Mouse (Mus musculus) left cerebral cortex, postnatal 10 days (tissue): ENCODE data around the gene Itprid2. TPM values are rescaled to one million over a fixed set of nuclear protein-coding genes. Genes with fewer than 3 reads are reported as not detected.

Source experiments
- DNase-seq, 2 experiments: peaks; one replicate each; pipeline ENCODE4 v3.0.0; 2021 to 2022; ENCODE audit warnings: low spot score in 2 of 2, mixed read lengths in 1 of 2; ENCODE audit errors: extremely low spot score in 1 of 2
- intact Hi-C: fragments of 180-260 bp; cut with DNase I; formaldehyde crosslinking; loops from one replicate; pipeline ENCODE4 v1.15.1; 2025
- total RNA-seq, 2 experiments: library from RNA; stranded (reverse); gene quantifications; 2 replicates each; pipeline ENCODE4 v1.2.3; 2021

Itprid2 gene
- total RNA-seq, 2 experiments from 2014 or later = 20.2 to 26.8 TPM

GRCm38 (mm10) chr2:79695939-79696338 lies 60.8 kb downstream of the Itprid2 start:
- intact Hi-C loops = no loop called here

GRCm38 (mm10) chr2:79696478-79697230 lies 61.5 kb downstream of the Itprid2 start:
- intact Hi-C loops = no loop called here
- no peak for DNase-seq

More at GRCm38 (mm10) chr2:79695939-79696338, 60.8 kb downstream of the Itprid2 start:
- no peak for DNase-seq

- intact Hi-C loops = no loop called here
- DNase-seq = no peak
These were observed 63.0 kb downstream of the Itprid2 start for GRCm38 (mm10) chr2:79698166-79698565.

- intact Hi-C loops = no loop called here
- DNase-seq = no peak
These were observed 69.6 kb downstream of the Itprid2 start for GRCm38 (mm10) chr2:79704773-79705172.

DNA sequence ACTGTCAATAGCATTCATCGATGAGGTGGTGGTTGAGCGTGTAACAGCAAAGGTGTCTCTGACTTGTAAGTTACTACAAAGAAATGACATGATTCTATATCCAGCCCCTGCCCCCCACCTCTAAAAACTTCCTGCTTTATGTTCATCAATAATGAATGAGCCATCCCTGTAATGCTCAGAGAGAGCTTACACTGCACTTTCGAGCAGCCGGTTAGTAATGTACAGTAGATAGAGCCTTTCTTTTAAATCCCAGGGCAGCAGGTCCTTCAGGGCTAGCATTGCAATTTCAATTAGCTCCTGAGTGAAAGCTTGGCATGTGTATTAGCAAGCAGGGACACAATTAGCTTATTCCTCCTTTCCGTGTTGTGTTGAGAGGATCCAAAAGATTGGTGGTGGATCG lies 72.4 kb downstream of the Itprid2 start, which contains the start of gene Ppp1r1c:
TSS of gene Ppp1r1c (plus strand) at position 206 of the 400 bp plus-strand sequence.
- intact Hi-C loops = no loop called here
- no peak for DNase-seq

GRCm38 (mm10) chr2:79713662-79714091 lies 78.5 kb downstream of the Itprid2 start:
- intact Hi-C loops = no loop called here
- DNase-seq = no peak

GRCm38 (mm10) chr2:79714745-79715144 lies 79.6 kb downstream of the Itprid2 start:
- intact Hi-C loops = no loop called here
- DNase-seq = no peak

DNA sequence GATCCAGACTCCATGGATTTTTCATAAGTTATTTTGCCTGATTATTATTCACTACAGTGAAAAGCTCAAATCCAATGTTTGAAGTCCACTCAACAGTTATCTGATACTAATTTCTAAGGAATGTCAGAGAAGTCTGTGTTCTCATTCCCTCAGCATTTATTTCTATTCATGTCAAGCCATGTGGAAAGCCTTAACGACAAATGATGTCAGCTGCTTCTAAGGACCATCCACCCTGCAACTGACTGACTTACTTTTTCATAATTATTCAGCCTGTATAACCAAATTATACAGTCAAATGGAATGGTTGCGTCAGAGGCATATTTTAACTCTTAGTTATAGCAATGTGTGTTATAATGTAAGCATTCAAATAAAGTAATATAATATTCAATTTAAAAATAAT lies 80.8 kb downstream of the Itprid2 start:
- intact Hi-C loops = no loop called here
- no peak for DNase-seq

- DNase-seq = no peak
- intact Hi-C loops = no loop called here
These were observed 82.7 kb downstream of the Itprid2 start for GRCm38 (mm10) chr2:79717846-79718245.

DNA sequence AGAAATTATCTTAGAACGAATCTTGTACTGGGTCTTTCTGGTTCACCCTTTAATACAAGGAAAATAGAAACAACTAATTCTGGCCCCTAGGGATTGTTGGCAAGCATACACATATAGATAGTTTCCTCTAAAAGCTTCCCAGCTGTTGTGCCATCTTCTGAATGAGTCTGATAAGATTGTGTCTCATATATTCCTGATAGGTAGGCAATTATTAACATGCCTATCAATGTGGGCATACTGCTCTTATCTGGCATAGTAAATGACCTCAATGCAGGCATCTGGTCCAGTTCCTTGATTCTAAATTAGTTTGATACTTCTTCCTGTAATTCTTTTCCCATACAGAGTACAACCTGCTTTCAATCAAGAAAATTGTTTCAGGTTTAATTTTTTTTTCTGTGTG lies 87.3 kb downstream of the Itprid2 start:
- intact Hi-C loops = no loop called here
- no peak for DNase-seq

Other genes with a start within 250 kb of the Itprid2 start
- 10 to 100 TPM; 20.2 to 20.8 TPM for gene Neurod1, start 178.6 kb upstream of the Itprid2 start, total RNA-seq
- gene Cerkl, start 178.6 kb upstream of the Itprid2 start, total RNA-seq = 1 to 10 TPM; 1.7 to 3.1 TPM
- under 1 TPM in 1 of 2 experiments, not detected in 1; 0.57 TPM for gene Ppp1r1c, start 72.4 kb downstream of the Itprid2 start, total RNA-seq